Mouse (Mus musculus): ENCODE results near the gene Hcn1. TPM values are rescaled to one million over a fixed set of nuclear protein-coding genes. Genes with fewer than 3 reads are reported as not detected.

Hcn1 gene
- polyA plus RNA-seq, 1 experiment = not detected

DNA sequence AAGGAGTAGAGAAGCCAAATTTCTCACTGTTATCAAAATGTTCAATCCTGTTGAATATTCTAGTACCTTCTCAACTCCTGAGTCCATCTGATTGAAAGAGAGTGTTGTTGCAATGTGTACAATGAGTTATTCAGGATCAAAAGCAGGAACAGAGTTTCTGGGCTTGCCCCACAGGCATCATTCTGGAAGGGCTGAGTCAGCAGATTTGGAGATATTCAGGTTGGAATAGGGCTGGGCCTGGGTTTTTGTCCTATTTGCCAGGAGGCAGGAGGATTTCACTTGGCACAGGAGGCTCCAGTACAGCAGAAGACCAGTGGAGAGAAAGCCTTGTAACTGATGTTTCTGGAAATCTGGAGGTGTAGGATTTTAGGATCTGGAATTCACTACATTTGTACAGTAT, 130.6 kb downstream of the Hcn1 start:
- no peaks in the 10 kb centered on the region for H3K36me3 ChIP-seq (replicated peaks; ENCODE audit: low read length)
- H3K4me3 ChIP-seq (replicated peaks) = no peak overlapping the region
- H3K4me1 ChIP-seq = no peaks in the 10 kb centered on the region
- H3K27me3 ChIP-seq (replicated peaks) = no peaks in the 10 kb centered on the region
- no peak for TF ChIP-seq GATA1 (IDR thresholded peaks at IDR 0.05; ENCODE audit: borderline replicate concordance, low read length)
- TF ChIP-seq FLI1 (IDR thresholded peaks at IDR 0.05; ENCODE audit: low read length) = no peak
- H3K9me3 ChIP-seq = no peaks in the 10 kb centered on the region

DNA sequence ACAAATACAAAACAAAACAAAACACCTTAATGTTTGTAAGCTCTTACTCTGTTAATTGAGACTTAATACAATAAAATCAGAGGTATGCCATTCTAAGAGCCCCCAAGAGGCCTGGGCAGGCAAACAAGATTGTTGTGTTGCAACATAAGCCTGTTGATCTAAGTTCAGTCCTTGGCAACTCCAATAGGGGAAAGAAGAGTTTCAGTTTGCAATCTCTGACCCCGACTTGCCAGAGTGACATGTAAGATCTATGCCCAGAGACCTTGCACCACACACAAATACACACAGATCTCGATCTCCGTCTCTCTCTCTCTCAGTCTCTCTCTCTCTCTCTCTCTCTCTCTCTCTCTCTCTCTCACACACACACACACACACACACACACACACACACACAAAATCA, 142.3 kb downstream of the Hcn1 start:
- Histone ChIP-seq H3K4me1 (no peaks in the 10 kb centered on the region), H3K27me3 (replicated peaks) (no peaks in the 10 kb centered on the region), H3K4me3 (replicated peaks) (no peak overlapping the region), H3K36me3 (replicated peaks; ENCODE audit: low read length) (no peaks in the 10 kb centered on the region), H3K9me3 (no peaks in the 10 kb centered on the region)
- TF ChIP-seq FLI1 (IDR thresholded peaks at IDR 0.05; ENCODE audit: low read length) (no peak), GATA1 (IDR thresholded peaks at IDR 0.05; ENCODE audit: borderline replicate concordance, low read length) (no peak)

DNA sequence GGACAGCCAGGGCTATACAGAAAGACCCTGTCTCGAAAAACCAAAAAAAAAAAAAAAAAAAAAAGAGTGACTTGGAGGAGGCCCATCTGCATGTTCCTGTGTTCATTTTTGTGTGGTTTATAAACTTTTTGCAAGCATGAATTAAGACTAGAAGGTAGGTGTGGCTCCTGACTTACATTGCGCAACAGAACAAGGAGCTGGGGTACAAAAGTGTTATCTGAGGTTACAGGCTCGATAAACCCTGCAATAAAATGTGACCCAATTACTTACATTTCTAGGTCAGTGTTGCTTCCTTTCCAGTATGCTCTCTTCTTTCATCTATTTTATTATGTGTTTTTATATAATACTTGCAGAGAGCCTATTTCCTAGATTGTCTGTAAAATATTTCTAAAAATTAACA, 143.1 kb downstream of the Hcn1 start:
- Histone ChIP-seq H3K9me3 (no peaks in the 10 kb centered on the region), H3K36me3 (replicated peaks; ENCODE audit: low read length) (no peaks in the 10 kb centered on the region), H3K4me3 (replicated peaks) (no peak overlapping the region), H3K4me1 (no peaks in the 10 kb centered on the region), H3K27me3 (replicated peaks) (no peaks in the 10 kb centered on the region)
- no peak for TF ChIP-seq FLI1 (IDR thresholded peaks at IDR 0.05; ENCODE audit: low read length)
- TF ChIP-seq GATA1 (IDR thresholded peaks at IDR 0.05; ENCODE audit: borderline replicate concordance, low read length) = no peak

- 0 out of 2 replicates have a peak, but pooled peaks cover 2% of the 10 kb centered on the region for H3K9me3 ChIP-seq
- no peak for TF ChIP-seq FLI1 (IDR thresholded peaks at IDR 0.05; ENCODE audit: low read length)
- no peak for TF ChIP-seq GATA1 (IDR thresholded peaks at IDR 0.05; ENCODE audit: borderline replicate concordance, low read length)
- H3K4me3 ChIP-seq (replicated peaks) = no peak overlapping the region
Observed at GRCm38 (mm10) chr13:117765487-117765886, 163.4 kb downstream of the Hcn1 start.

DNA sequence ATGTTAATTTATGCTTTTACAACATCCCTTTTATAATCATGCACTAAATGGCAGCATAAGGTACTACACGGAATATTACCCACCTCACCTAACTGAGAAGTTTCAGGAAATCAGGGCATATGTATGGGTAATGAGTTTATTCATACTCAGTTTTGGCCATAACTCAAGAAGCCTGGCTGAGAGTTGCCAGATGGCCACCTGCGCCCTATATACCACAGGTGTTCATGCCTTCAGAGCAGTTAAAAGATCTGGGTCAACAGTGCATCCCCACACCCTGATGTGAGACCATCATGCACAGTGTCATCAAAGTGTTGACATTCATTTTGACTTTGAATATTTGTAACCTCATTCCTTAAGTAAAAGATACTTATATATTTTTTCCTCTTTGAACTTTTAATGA, 183.3 kb downstream of the Hcn1 start:
- H3K27me3 ChIP-seq (replicated peaks) = no peaks in the 10 kb centered on the region
- no peak for TF ChIP-seq FLI1 (IDR thresholded peaks at IDR 0.05; ENCODE audit: low read length)
- no peak for TF ChIP-seq GATA1 (IDR thresholded peaks at IDR 0.05; ENCODE audit: borderline replicate concordance, low read length)
- H3K36me3 ChIP-seq (replicated peaks; ENCODE audit: low read length) = no peaks in the 10 kb centered on the region

More at GRCm38 (mm10) chr13:117765487-117765886, 163.4 kb downstream of the Hcn1 start:
- no peaks in the 10 kb centered on the region for H3K4me1 ChIP-seq
- no peaks in the 10 kb centered on the region for H3K27me3 ChIP-seq (replicated peaks)
- no peaks in the 10 kb centered on the region for H3K36me3 ChIP-seq (replicated peaks; ENCODE audit: low read length)

DNA sequence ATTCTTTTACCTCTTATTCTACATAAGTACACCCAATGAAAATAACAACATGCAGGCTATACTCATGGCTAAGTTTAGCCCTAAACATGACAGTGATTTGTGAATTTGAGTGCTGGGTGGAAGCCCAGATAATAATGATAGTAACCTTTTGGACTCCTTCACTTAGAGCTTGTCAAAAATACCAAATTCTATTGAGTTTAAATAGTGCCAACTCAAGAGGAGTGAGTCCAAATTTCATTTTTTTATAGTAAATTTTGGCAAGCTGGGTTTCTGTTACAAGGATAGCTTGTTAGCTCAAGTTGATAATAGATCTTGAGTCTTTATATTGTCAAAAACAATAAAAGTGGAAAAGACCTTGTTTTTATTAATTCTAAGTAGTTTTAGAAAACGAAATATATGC, 190.7 kb downstream of the Hcn1 start:
- no peak for TF ChIP-seq FLI1 (IDR thresholded peaks at IDR 0.05; ENCODE audit: low read length)
- no peak for TF ChIP-seq GATA1 (IDR thresholded peaks at IDR 0.05; ENCODE audit: borderline replicate concordance, low read length)
- H3K4me1 ChIP-seq = no peaks in the 10 kb centered on the region
- no peaks in the 10 kb centered on the region for H3K27me3 ChIP-seq (replicated peaks)
- no peaks in the 10 kb centered on the region for H3K9me3 ChIP-seq
- no peaks in the 10 kb centered on the region for H3K36me3 ChIP-seq (replicated peaks; ENCODE audit: low read length)
- H3K4me3 ChIP-seq (replicated peaks) = no peak overlapping the region

More for the DNA sequence above, 183.3 kb downstream of the Hcn1 start:
- Histone ChIP-seq H3K9me3 (no peaks in the 10 kb centered on the region), H3K4me1 (no peaks in the 10 kb centered on the region), H3K4me3 (replicated peaks) (no peak overlapping the region)

GRCm38 (mm10) chr13:117801061-117801460, 198.9 kb downstream of the Hcn1 start:
- no peak for TF ChIP-seq FLI1 (IDR thresholded peaks at IDR 0.05; ENCODE audit: low read length)
- TF ChIP-seq GATA1 (IDR thresholded peaks at IDR 0.05; ENCODE audit: borderline replicate concordance, low read length) = no peak
- no peaks in the 10 kb centered on the region for H3K27me3 ChIP-seq (replicated peaks)
- H3K4me3 ChIP-seq (replicated peaks) = no peak overlapping the region
- no peaks in the 10 kb centered on the region for H3K36me3 ChIP-seq (replicated peaks; ENCODE audit: low read length)
- H3K4me1 ChIP-seq = no peaks in the 10 kb centered on the region
- no peaks in the 10 kb centered on the region for H3K9me3 ChIP-seq

DNA sequence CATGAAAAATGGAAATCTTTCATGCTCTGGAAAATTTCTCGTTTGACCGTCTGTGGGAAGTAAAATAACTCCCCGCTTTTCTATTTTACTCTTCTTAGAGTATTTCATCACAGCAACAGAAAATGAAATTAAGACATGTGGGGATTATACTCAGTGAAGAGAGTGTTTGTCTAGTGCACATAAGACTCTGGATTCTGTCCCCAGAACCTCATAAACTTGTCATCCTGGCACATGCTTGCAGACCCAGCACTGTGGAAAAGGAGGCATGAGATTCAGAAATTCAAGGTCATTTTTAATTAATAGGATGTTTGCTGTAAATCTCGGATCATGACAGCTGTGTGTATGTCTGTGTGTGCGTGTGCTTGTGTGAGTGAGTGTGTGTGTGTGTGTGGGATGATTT, 225.5 kb downstream of the Hcn1 start:
- no peak for TF ChIP-seq FLI1 (IDR thresholded peaks at IDR 0.05; ENCODE audit: low read length)
- TF ChIP-seq GATA1 (IDR thresholded peaks at IDR 0.05; ENCODE audit: borderline replicate concordance, low read length) = no peak
- no peak overlapping the region for H3K4me3 ChIP-seq (replicated peaks)
- H3K9me3 ChIP-seq = no peaks in the 10 kb centered on the region
- no peaks in the 10 kb centered on the region for H3K27me3 ChIP-seq (replicated peaks)
- no peaks in the 10 kb centered on the region for H3K4me1 ChIP-seq
- no peaks in the 10 kb centered on the region for H3K36me3 ChIP-seq (replicated peaks; ENCODE audit: low read length)

DNA sequence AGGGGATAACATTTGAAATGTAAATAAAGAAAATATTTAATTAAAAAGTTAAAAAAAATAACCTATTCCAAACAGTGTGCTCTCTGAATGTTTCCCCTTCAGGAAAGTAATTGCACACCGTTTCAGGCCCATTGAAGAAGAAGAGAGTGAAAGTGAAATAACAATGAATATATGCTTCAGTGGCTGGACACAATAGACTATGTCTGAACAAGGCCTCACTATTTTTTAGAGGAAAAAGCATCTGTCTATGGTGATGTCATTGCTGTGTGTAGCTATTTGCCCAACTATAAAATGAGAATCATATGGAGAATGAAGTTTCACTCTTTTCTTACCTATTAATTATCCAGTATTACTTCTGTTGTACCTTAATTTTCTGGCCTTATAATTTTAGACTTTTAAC, 234.5 kb downstream of the Hcn1 start:
- TF ChIP-seq FLI1 (IDR thresholded peaks at IDR 0.05; ENCODE audit: low read length) (no peak), GATA1 (IDR thresholded peaks at IDR 0.05; ENCODE audit: borderline replicate concordance, low read length) (no peak)
- Histone ChIP-seq H3K9me3 (no peaks in the 10 kb centered on the region), H3K4me1 (no peaks in the 10 kb centered on the region), H3K27me3 (replicated peaks) (no peaks in the 10 kb centered on the region), H3K4me3 (replicated peaks) (no peak overlapping the region), H3K36me3 (replicated peaks; ENCODE audit: low read length) (no peaks in the 10 kb centered on the region)

GRCm38 (mm10) chr13:117838264-117838663, 236.1 kb downstream of the Hcn1 start:
- Histone ChIP-seq H3K27me3 (replicated peaks) (no peaks in the 10 kb centered on the region), H3K4me1 (no peaks in the 10 kb centered on the region), H3K36me3 (replicated peaks; ENCODE audit: low read length) (no peaks in the 10 kb centered on the region), H3K4me3 (replicated peaks) (no peak overlapping the region), H3K9me3 (no peaks in the 10 kb centered on the region)
- TF ChIP-seq FLI1 (IDR thresholded peaks at IDR 0.05; ENCODE audit: low read length) (no peak), GATA1 (IDR thresholded peaks at IDR 0.05; ENCODE audit: borderline replicate concordance, low read length) (no peak)

GRCm38 (mm10) chr13:117842366-117842765, 240.2 kb downstream of the Hcn1 start:
- H3K9me3 ChIP-seq = no peaks in the 10 kb centered on the region
- H3K27me3 ChIP-seq (replicated peaks) = no peaks in the 10 kb centered on the region
- no peak for TF ChIP-seq GATA1 (IDR thresholded peaks at IDR 0.05; ENCODE audit: borderline replicate concordance, low read length)
- no peak for TF ChIP-seq FLI1 (IDR thresholded peaks at IDR 0.05; ENCODE audit: low read length)
- no peaks in the 10 kb centered on the region for H3K36me3 ChIP-seq (replicated peaks; ENCODE audit: low read length)
- no peak overlapping the region for H3K4me3 ChIP-seq (replicated peaks)
- H3K4me1 ChIP-seq = no peaks in the 10 kb centered on the region
